ENCODE assay signal across 8 mouse cellular contexts in the genomic region with DNA sequence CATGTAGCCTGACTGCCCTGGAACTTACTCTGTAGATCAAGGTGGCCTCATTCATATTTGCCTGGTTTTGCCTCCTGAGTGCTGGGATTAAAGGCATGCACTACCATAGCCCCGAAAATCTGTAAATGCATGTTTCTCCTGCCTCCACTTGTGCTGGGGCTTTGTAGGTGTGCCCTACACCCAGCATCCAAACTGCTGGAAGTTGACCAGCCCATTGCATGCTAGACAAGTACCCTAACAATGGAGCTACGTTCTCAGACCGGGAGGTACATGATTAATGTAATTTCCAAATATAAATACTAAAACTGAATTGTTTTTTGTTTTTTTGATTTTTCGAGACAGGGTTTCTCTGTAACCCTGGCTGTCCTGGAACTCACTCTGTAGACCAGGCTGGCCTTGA. TPM values are rescaled to one million over a fixed set of nuclear protein-coding genes. Genes with fewer than 3 reads are reported as not detected.
DNase-seq lines count a peak whose midpoint lies in the region; ATAC-seq and TF ChIP-seq lines count a peak whose summit lies in the region.

No protein-coding gene starts in this region.

- peak overlapping the region; percentile 95 for H3K4me3 ChIP-seq in erythroblast, embryonic 14.5 days (replicated peaks)
- H3K4me3 ChIP-seq in E14TG2a.4 (replicated peaks; ENCODE audit: low read length): peak overlapping the region; percentile 99
- H3K4me3 ChIP-seq in heart, embryonic 15.5 days: peak overlapping the region; percentile 60
- H3K4me3 ChIP-seq in liver, embryonic 14.5 days (ENCODE audit: insufficient read depth in 1 of 2, low read depth in 2 of 2, low read length in 2 of 2): peak overlapping the region; percentile 95 to 99

- no peak for ATAC-seq in erythroblast, adult 5-6 weeks (replicated peaks; ENCODE audit: low FRiP score, poor library complexity, severe bottlenecking)
- ATAC-seq in heart, embryonic 15.5 days (replicated peaks; ENCODE audit: insufficient number of reproducible peaks, insufficient read depth, low FRiP score, low read depth): no peak
- ATAC-seq in liver, embryonic 14.5 days (ENCODE audit: insufficient read depth): no peak

- H3K27me3 ChIP-seq in erythroblast, embryonic 14.5 days (ENCODE audit: control insufficient read depth): no peaks in the 10 kb centered on the region
- H3K27me3 ChIP-seq in E14TG2a.4 (ENCODE audit: insufficient read depth, low read length): no peaks in the 10 kb centered on the region
- H3K27me3 ChIP-seq in heart, embryonic 15.5 days: no peaks in the 10 kb centered on the region
- H3K27me3 ChIP-seq in liver, embryonic 14.5 days (ENCODE audit: control insufficient read depth, insufficient read depth, low read length): no peaks in the 10 kb centered on the region

- no peak for DNase-seq in liver, embryonic 14.5 days (ENCODE audit: low read depth in 3 of 3, low spot score in 3 of 3)
- DNase-seq in urinary bladder, adult 2 months (ENCODE audit: low spot score): no peak
- no peak for DNase-seq in urinary bladder, postnatal 36 days (ENCODE audit: low spot score in 2 of 2)
- no peak for DNase-seq in frontal cortex, postnatal 36 days (ENCODE audit: low spot score in 2 of 2)

- peaks cover 59% of the 10 kb centered on the region for H3K36me3 ChIP-seq in erythroblast, embryonic 14.5 days (ENCODE audit: control insufficient read depth)
- peaks cover 60% of the 10 kb centered on the region for H3K36me3 ChIP-seq in E14TG2a.4 (ENCODE audit: insufficient read depth, low read length)
- H3K36me3 ChIP-seq in heart, embryonic 15.5 days: peaks cover 35% of the 10 kb centered on the region
- peaks cover 51% of the 10 kb centered on the region for H3K36me3 ChIP-seq in liver, embryonic 14.5 days (replicated peaks; ENCODE audit: control insufficient read depth, insufficient read depth, low read depth)

- 41% methylated on average over 4 of the region's 4 CpGs for WGBS in heart, embryonic 15.5 days
- 21% methylated on average over 4 of the region's 4 CpGs for WGBS in liver, embryonic 14.5 days (ENCODE audit: insufficient replicate concordance)

- H3K9me3 ChIP-seq in erythroblast, embryonic 14.5 days (ENCODE audit: control insufficient read depth, low read length): no peaks in the 10 kb centered on the region
- H3K9me3 ChIP-seq in E14TG2a.4 (ENCODE audit: low read length): no peaks in the 10 kb centered on the region
- H3K9me3 ChIP-seq in heart, embryonic 15.5 days (replicated peaks): no peaks in the 10 kb centered on the region
- no peaks in the 10 kb centered on the region for H3K9me3 ChIP-seq in liver, embryonic 14.5 days (ENCODE audit: control insufficient read depth, low read length)

- H3K27ac ChIP-seq in heart, embryonic 15.5 days: no peak overlapping the region
- no peak overlapping the region for H3K27ac ChIP-seq in liver, embryonic 14.5 days

- peak overlapping the region; percentile 55 for H3K9ac ChIP-seq in heart, embryonic 15.5 days
- peak overlapping the region; percentile 87 for H3K9ac ChIP-seq in liver, embryonic 14.5 days (replicated peaks)

- TF ChIP-seq CTCF in E14TG2a.4 (conservative IDR thresholded peaks at IDR 0.05; ENCODE audit: low read length): no peak
- TF ChIP-seq CTCF in liver, embryonic 14.5 days (IDR thresholded peaks at IDR 0.05; ENCODE audit: low read depth): no peak

- H3K4me1 ChIP-seq in erythroblast, embryonic 14.5 days (ENCODE audit: control insufficient read depth): peaks cover 48% of the 10 kb centered on the region
- H3K4me1 ChIP-seq in E14TG2a.4 (replicated peaks; ENCODE audit: low read depth, low read length): peaks cover 46% of the 10 kb centered on the region
- H3K4me1 ChIP-seq in heart, embryonic 15.5 days (replicated peaks): peaks cover 28% of the 10 kb centered on the region
- H3K4me1 ChIP-seq in liver, embryonic 14.5 days (replicated peaks; ENCODE audit: control insufficient read depth in 2 of 2, insufficient read depth in 2 of 2, low read length in 1 of 2): peaks cover 14 to 15% of the 10 kb centered on the region in 2 experiments

- peak overlapping the region; percentile 75 for H3K4me2 ChIP-seq in heart, embryonic 15.5 days
- H3K4me2 ChIP-seq in liver, embryonic 14.5 days (ENCODE audit: low read depth): peak overlapping the region; percentile 90

- no peak for TF ChIP-seq EP300 in liver, embryonic 14.5 days (IDR thresholded peaks at IDR 0.05; ENCODE audit: low read depth)

RNA-seq across cellular contexts. Expression of gene Zfp207, which starts 2.0 kb away (rescaled TPM):
- 1.5 and 3.7 TPM in 2 replicates for polyA plus RNA-seq in erythroblast, embryonic 14.5 days (2012)
- total RNA-seq in erythroblast, adult 5-6 weeks (2015; ENCODE audit: low replicate concordance): 409 and 448 TPM in 2 replicates
- total RNA-seq in erythroblast, adult 5-6 weeks (2017; ENCODE audit: low replicate concordance): 409 and 414 TPM in 2 replicates
- polyA plus RNA-seq in heart, embryonic 15.5 days (2015; fragmentation: Nextera tagmentation; extraction: Ambion mirVana): 127 and 139 TPM in 2 replicates
- polyA plus RNA-seq in liver, embryonic 14.5 days (2012; rRNA removed): 65.7 and 79.3 TPM in 2 replicates
- 106 and 109 TPM in 2 replicates for polyA plus RNA-seq in liver, embryonic 14.5 days (2014; fragmentation: Nextera tagmentation; extraction: Ambion mirVana)
- 116 and 122 TPM in 2 replicates for polyA plus RNA-seq in urinary bladder, adult 2 months (2012; rRNA removed)

RNA-seq across cellular contexts. Expression of gene 5730455P16Rik, which starts 7.2 kb away (rescaled TPM):
- 0.15 and 0.29 TPM in 2 replicates for polyA plus RNA-seq in erythroblast, embryonic 14.5 days (2012)
- 0.84 and 0.96 TPM in 2 replicates for total RNA-seq in erythroblast, adult 5-6 weeks (2015; ENCODE audit: low replicate concordance)
- total RNA-seq in erythroblast, adult 5-6 weeks (2017; ENCODE audit: low replicate concordance): 3.8 and 4.0 TPM in 2 replicates
- 15.7 and 17.4 TPM in 2 replicates for polyA plus RNA-seq in heart, embryonic 15.5 days (2015; fragmentation: Nextera tagmentation; extraction: Ambion mirVana)
- polyA plus RNA-seq in liver, embryonic 14.5 days (2012; rRNA removed): 1.6 and 2.4 TPM in 2 replicates
- polyA plus RNA-seq in liver, embryonic 14.5 days (2014; fragmentation: Nextera tagmentation; extraction: Ambion mirVana): 5.0 and 5.1 TPM in 2 replicates
- 8.4 and 9.6 TPM in 2 replicates for polyA plus RNA-seq in urinary bladder, adult 2 months (2012; rRNA removed)

RNA-seq across cellular contexts. Expression of gene Psmd11, which starts 43.4 kb away (rescaled TPM):
- 4.0 and 5.0 TPM in 2 replicates for polyA plus RNA-seq in erythroblast, embryonic 14.5 days (2012)
- total RNA-seq in erythroblast, adult 5-6 weeks (2015; ENCODE audit: low replicate concordance): 36.6 and 43.8 TPM in 2 replicates
- 41.2 and 53.1 TPM in 2 replicates for total RNA-seq in erythroblast, adult 5-6 weeks (2017; ENCODE audit: low replicate concordance)
- polyA plus RNA-seq in heart, embryonic 15.5 days (2015; fragmentation: Nextera tagmentation; extraction: Ambion mirVana): 177 and 193 TPM in 2 replicates
- polyA plus RNA-seq in liver, embryonic 14.5 days (2012; rRNA removed): 35.6 and 56.8 TPM in 2 replicates
- polyA plus RNA-seq in liver, embryonic 14.5 days (2014; fragmentation: Nextera tagmentation; extraction: Ambion mirVana): 152 and 155 TPM in 2 replicates
- polyA plus RNA-seq in urinary bladder, adult 2 months (2012; rRNA removed): 69.0 and 75.9 TPM in 2 replicates

Comparison
In these comparisons a context has a peak if more than half of its experiments do, and no peak if none do; other contexts are left out.
1. RNA of gene Zfp207, which starts 2.0 kb away (polyA plus RNA-seq): 127 to 139 TPM in heart, embryonic 15.5 days, 116 to 122 TPM in urinary bladder, adult 2 months and 65.7 to 109 TPM in liver, embryonic 14.5 days; 1.5 to 3.7 TPM in erythroblast, embryonic 14.5 days; every median in the first group is over 10 times any median in the second.
2. Peak in every context shown above with its lines, with median percentiles within 50 percentile points of each other: H3K4me3 ChIP-seq.